Mouse (Mus musculus) heart, embryonic 13.5 days (tissue): ENCODE results near the gene Glp2r. TPM values are rescaled to one million over a fixed set of nuclear protein-coding genes. Genes with fewer than 3 reads are reported as not detected.

Experiments
- ATAC-seq: fragments of 200-750 bp; cut with Nextera tagmentation; 2 replicates; pipeline ENCODE4 v1.8.0; 2017; ENCODE audit warnings: moderate TSS enrichment; ENCODE audit not compliant: insufficient number of reproducible peaks, low FRiP score, low TSS enrichment; ENCODE audit errors: extremely low read depth
- H3K27ac ChIP-seq: fragments of 300-500 bp; sonication (generic); replicated peaks from 2 replicates; pipeline ENCODE4 v1.5.1; 2015; ENCODE audit warnings: moderate library complexity, mild to moderate bottlenecking, inconsistent platforms
- H3K27me3 ChIP-seq: fragments of 300-500 bp; sonication (generic); replicated peaks from 2 replicates; pipeline ENCODE4 v1.6.1; 2015; ENCODE audit warnings: mild to moderate bottlenecking, inconsistent platforms
- H3K36me3 ChIP-seq: fragments of 300-500 bp; sonication (generic); 2 replicates; pipeline ENCODE4 v1.6.1; 2015; ENCODE audit warnings: mild to moderate bottlenecking, inconsistent platforms
- H3K4me1 ChIP-seq: fragments of 300-500 bp; sonication (generic); 2 replicates; pipeline ENCODE4 v1.6.1; 2015; ENCODE audit warnings: inconsistent platforms
- H3K4me2 ChIP-seq: fragments of 300-500 bp; sonication (generic); 2 replicates; pipeline ENCODE4 v1.6.1; 2015; ENCODE audit warnings: inconsistent platforms, mild to moderate bottlenecking, moderate library complexity
- H3K4me3 ChIP-seq: fragments of 300-500 bp; sonication (generic); 2 replicates; pipeline ENCODE4 v1.5.1; 2015; ENCODE audit warnings: moderate library complexity, mild to moderate bottlenecking, inconsistent platforms
- H3K9ac ChIP-seq: fragments of 300-500 bp; sonication (generic); 2 replicates; pipeline ENCODE4 v1.6.1; 2015; ENCODE audit warnings: inconsistent platforms, mild to moderate bottlenecking, moderate library complexity
- H3K9me3 ChIP-seq: fragments of 300-500 bp; sonication (generic); 2 replicates; pipeline ENCODE4 v1.6.1; 2016; ENCODE audit warnings: inconsistent platforms
- WGBS: fragments of 180-500 bp; shearing (Covaris S2); methylation state at CpG from one replicate; pipeline ENCODE4 v1.1.7; 2015; ENCODE audit warnings: mixed read lengths; 5-methylcytosine and 5-hydroxymethylcytosine counted together
- polyA plus RNA-seq: library from polyadenylated mRNA; unstranded; fragments of >200 nt; fragmentation: Nextera tagmentation; extraction: Ambion mirVana; gene quantifications from 2 replicates; pipeline ENCODE4 v1.2.1, GENCODE M21; 2015

Glp2r gene
- polyA plus RNA-seq, 1 experiment from 2014 or later = not detected

GRCm38 (mm10) chr11:67675562-67676540 is 95.1 kb downstream of the Glp2r start:
- H3K9ac ChIP-seq = no peak overlapping the region
- H3K4me2 ChIP-seq = no peak overlapping the region
- no peaks in the 10 kb centered on the region for H3K27me3 ChIP-seq
- H3K4me3 ChIP-seq = no peak overlapping the region
- WGBS = 57% methylated on average over 12 of the region's 12 CpGs
- ATAC-seq = no peak
- H3K27ac ChIP-seq = no peak overlapping the region
- H3K4me1 ChIP-seq = peaks cover 19% of the 10 kb centered on the region
- no peaks in the 10 kb centered on the region for H3K9me3 ChIP-seq
- no peaks in the 10 kb centered on the region for H3K36me3 ChIP-seq

GRCm38 (mm10) chr11:67672140-67672539 is 98.8 kb downstream of the Glp2r start:
- H3K27ac ChIP-seq = peak overlapping the region; percentile 82
- no peak for ATAC-seq
- 38% methylated on average over 5 of the region's 5 CpGs for WGBS

GRCm38 (mm10) chr11:67670031-67670430 is 100.9 kb downstream of the Glp2r start:
- Histone ChIP-seq H3K9me3 (no peaks in the 10 kb centered on the region), H3K36me3 (no peaks in the 10 kb centered on the region), H3K4me2 (no peak overlapping the region), H3K9ac (no peak overlapping the region), H3K27ac (no peak overlapping the region), H3K4me3 (no peak overlapping the region), H3K4me1 (peaks cover 32% of the 10 kb centered on the region), H3K27me3 (0 out of 2 replicates have a peak, but pooled peaks cover 3% of the 10 kb centered on the region)
- 92% methylated on average over 6 of the region's 6 CpGs for WGBS
- ATAC-seq = no peak

More at GRCm38 (mm10) chr11:67672140-67672539, 98.8 kb downstream of the Glp2r start:
- Histone ChIP-seq H3K9me3 (no peaks in the 10 kb centered on the region), H3K36me3 (no peaks in the 10 kb centered on the region), H3K27me3 (no peaks in the 10 kb centered on the region), H3K4me1 (peaks cover 29% of the 10 kb centered on the region), H3K9ac (peak overlapping the region; percentile 69), H3K4me3 (no peak overlapping the region), H3K4me2 (peak overlapping the region; percentile 27)

DNA sequence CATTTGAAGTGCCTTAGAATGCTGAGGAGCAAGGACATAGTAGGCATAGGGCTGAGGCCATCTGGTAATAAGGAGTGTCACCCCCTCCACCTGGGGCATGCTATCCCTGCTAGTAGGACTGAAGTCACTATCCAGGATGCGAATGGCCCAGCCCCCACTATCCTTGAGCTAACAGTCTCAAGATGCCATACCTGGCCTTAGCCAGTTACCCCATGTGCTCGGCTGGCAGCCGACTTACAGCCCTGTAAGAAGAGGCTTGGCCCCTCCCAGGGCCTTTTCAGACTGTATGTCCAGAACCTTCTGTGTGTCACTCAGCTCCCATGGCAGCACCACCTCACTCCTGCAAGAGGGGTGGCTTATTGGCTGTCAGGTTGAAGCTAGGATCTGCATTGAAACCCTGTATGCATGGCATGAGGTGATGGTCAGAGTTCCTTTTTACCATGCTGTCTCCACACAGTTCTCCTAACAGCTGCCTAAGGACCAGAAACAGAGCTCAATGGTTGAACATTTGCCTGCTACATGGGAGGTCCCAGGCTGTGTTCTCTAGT is 102.4 kb downstream of the Glp2r start:
- Histone ChIP-seq H3K36me3 (no peaks in the 10 kb centered on the region), H3K9me3 (no peaks in the 10 kb centered on the region), H3K4me3 (no peak overlapping the region), H3K27me3 (0 out of 2 replicates have a peak, but pooled peaks cover 3% of the 10 kb centered on the region), H3K4me2 (no peak overlapping the region), H3K4me1 (peaks cover 32% of the 10 kb centered on the region), H3K9ac (no peak overlapping the region), H3K27ac (no peak overlapping the region)
- 84% methylated on average over 3 of the region's 3 CpGs for WGBS
- no peak for ATAC-seq

DNA sequence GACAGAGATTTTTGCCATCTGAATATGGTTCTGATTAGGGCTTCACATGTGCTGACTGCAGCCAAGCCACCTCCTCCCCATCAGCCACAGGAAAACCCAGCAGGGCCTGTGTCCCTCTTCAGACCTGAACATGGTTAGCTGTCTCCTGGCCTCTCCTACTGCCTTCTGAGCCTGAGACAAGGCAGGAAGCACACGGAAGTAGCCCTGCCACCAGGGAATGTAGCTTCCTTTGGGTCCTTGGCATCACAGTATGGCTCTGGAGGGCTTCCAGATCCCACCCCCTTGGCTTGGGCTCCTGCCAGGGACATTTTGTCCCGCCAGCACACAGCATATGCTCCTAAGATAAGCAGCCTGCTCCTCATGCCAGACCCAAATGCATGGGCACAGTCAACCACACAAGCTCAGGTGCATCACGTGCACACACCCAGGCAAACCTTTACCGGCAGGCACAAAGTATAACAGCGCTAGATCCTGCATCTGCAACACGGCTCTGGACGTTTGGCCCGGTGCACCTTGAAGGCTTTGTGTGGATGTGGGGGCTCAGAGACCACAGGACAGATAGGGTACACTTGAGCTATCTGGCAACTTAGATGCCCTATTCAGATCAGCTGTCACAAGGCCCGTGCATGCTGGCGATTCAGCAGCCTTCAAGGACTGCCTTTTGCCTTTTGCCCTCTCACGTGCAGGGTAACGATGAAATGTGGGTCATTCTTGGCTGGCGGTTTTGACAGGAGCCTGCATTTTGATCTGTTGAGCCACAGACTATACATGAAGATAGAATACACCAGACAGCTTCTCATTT is 103.2 kb downstream of the Glp2r start:
- peaks cover 27% of the 10 kb centered on the region for H3K4me1 ChIP-seq
- H3K27ac ChIP-seq = peak overlapping the region; percentile 73
- H3K27me3 ChIP-seq = 0 out of 2 replicates have a peak, but pooled peaks cover 3% of the 10 kb centered on the region
- WGBS = 57% methylated on average over 13 of the region's 13 CpGs
- H3K4me3 ChIP-seq = no peak overlapping the region
- ATAC-seq = no peak
- peak overlapping the region; percentile 24; the same call in 1 of the 2 replicates for H3K9ac ChIP-seq
- H3K36me3 ChIP-seq = no peaks in the 10 kb centered on the region
- no peak overlapping the region for H3K4me2 ChIP-seq
- no peaks in the 10 kb centered on the region for H3K9me3 ChIP-seq

DNA sequence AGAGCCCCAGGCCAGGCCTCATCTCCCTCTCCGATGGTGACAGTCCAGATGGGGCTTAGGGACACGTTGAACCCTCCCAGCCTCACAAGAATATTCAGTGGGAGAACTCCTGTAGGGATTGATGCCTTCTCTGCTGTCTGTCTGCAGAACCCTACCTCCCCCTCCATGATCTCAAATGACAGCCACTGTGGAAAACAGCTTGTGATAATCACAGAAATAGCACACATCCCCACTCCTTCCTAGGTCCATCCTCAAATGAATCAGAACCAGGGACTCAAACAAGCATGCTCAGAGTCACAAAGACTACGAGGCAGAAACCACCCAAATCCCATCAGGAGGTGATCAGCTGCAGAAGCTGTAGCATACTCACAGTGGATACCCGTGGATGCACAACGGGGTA is 104.8 kb downstream of the Glp2r start:
- no peak for ATAC-seq

DNA sequence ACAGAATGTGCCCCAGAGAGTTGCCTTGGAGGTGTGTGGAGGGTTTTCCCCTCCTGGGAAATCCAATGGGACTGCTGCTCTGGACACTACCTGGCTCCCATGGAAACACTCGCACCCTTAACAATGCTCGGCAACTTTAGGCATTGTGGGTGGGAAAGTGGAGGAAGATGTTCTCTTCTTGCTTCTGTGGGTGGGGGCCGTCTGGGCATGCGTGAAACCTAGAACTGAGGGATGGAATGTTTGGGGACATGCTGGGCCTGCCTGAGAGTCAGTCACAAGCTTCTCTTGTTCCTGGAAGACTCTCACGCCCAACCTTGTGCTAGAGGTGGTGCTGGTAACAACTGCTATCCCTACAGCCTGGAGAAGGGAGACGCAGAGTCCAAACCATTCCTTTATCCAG is 106.0 kb downstream of the Glp2r start:
- H3K4me3 ChIP-seq = no peak overlapping the region
- 81% methylated on average over 6 of the region's 6 CpGs for WGBS
- no peaks in the 10 kb centered on the region for H3K9me3 ChIP-seq

More for the DNA sequence above, 104.8 kb downstream of the Glp2r start:
- no peaks in the 10 kb centered on the region for H3K9me3 ChIP-seq
- 76% methylated on average over 5 of the region's 5 CpGs for WGBS
- no peak overlapping the region for H3K9ac ChIP-seq
- 0 out of 2 replicates have a peak, but pooled peaks cover 3% of the 10 kb centered on the region for H3K27me3 ChIP-seq
- no peak overlapping the region for H3K4me3 ChIP-seq
- no peak overlapping the region for H3K27ac ChIP-seq
- 0 out of 2 replicates have a peak, but pooled peaks cover 4% of the 10 kb centered on the region for H3K36me3 ChIP-seq
- peaks cover 13% of the 10 kb centered on the region for H3K4me1 ChIP-seq
- no peak overlapping the region for H3K4me2 ChIP-seq

GRCm38 (mm10) chr11:67664261-67664660 is 106.7 kb downstream of the Glp2r start:
- Histone ChIP-seq H3K4me1 (peaks cover 13% of the 10 kb centered on the region), H3K4me3 (no peak overlapping the region), H3K36me3 (0 out of 2 replicates have a peak, but pooled peaks cover 4% of the 10 kb centered on the region), H3K27me3 (0 out of 2 replicates have a peak, but pooled peaks cover 3% of the 10 kb centered on the region), H3K9me3 (no peaks in the 10 kb centered on the region), H3K9ac (no peak overlapping the region), H3K27ac (no peak overlapping the region), H3K4me2 (no peak overlapping the region)
- no peak for ATAC-seq
- 82% methylated on average over 3 of the region's 3 CpGs for WGBS

More for the DNA sequence above, 106.0 kb downstream of the Glp2r start:
- H3K4me1 ChIP-seq = peaks cover 13% of the 10 kb centered on the region
- no peak overlapping the region for H3K4me2 ChIP-seq
- H3K27ac ChIP-seq = no peak overlapping the region
- 0 out of 2 replicates have a peak, but pooled peaks cover 3% of the 10 kb centered on the region for H3K27me3 ChIP-seq
- H3K9ac ChIP-seq = no peak overlapping the region
- no peak for ATAC-seq
- H3K36me3 ChIP-seq = 0 out of 2 replicates have a peak, but pooled peaks cover 4% of the 10 kb centered on the region

GRCm38 (mm10) chr11:67663437-67663836 is 107.5 kb downstream of the Glp2r start:
- 90% methylated on average over 4 of the region's 4 CpGs for WGBS
- H3K4me1 ChIP-seq = peaks cover 13% of the 10 kb centered on the region
- H3K9me3 ChIP-seq = no peaks in the 10 kb centered on the region
- no peak overlapping the region for H3K4me2 ChIP-seq
- no peak overlapping the region for H3K9ac ChIP-seq
- ATAC-seq = no peak
- H3K27ac ChIP-seq = no peak overlapping the region
- H3K36me3 ChIP-seq = 0 out of 2 replicates have a peak, but pooled peaks cover 4% of the 10 kb centered on the region
- no peak overlapping the region for H3K4me3 ChIP-seq
- H3K27me3 ChIP-seq = 0 out of 2 replicates have a peak, but pooled peaks cover 3% of the 10 kb centered on the region

- 84% methylated on average over 8 of the region's 8 CpGs for WGBS
- H3K4me2 ChIP-seq = no peak overlapping the region
- H3K27me3 ChIP-seq = 0 out of 2 replicates have a peak, but pooled peaks cover 3% of the 10 kb centered on the region
- H3K4me3 ChIP-seq = no peak overlapping the region
- H3K27ac ChIP-seq = no peak overlapping the region
- no peak for ATAC-seq
- H3K4me1 ChIP-seq = no peaks in the 10 kb centered on the region
- no peak overlapping the region for H3K9ac ChIP-seq
- H3K36me3 ChIP-seq = 0 out of 2 replicates have a peak, but pooled peaks cover 4% of the 10 kb centered on the region
- H3K9me3 ChIP-seq = no peaks in the 10 kb centered on the region
Measured at GRCm38 (mm10) chr11:67661465-67661864, 109.5 kb downstream of the Glp2r start.
